10 mouse cellular contexts compared by ENCODE assay signal in genomic region chr6:66964222-66964621, GRCm38 (mm10).
DNase-seq lines count a peak whose midpoint lies in the region; ATAC-seq and TF ChIP-seq lines count a peak whose summit lies in the region.
"Had no signal": no experiment of that assay in that cellular context is flagged by ENCODE, and none has a peak within 500 bp of the region (broad histone marks: within the 10 kb centered on the region; RNA-seq: fewer than 3 reads in every experiment).

No protein-coding gene starts in this region.

- TF ChIP-seq CTCF in intestine, postnatal 0 days (IDR thresholded peaks at IDR 0.05; ENCODE audit: low read depth), result no peak

- peak; percentile 41 for ATAC-seq in intestine, embryonic 16.5 days
- no peak for ATAC-seq in intestine, embryonic 15.5 days
- peak; percentile 55; the same call in 1 of the 2 replicates for ATAC-seq in intestine, postnatal 0 days
- peak; percentile 81 for ATAC-seq in neural tube, embryonic 12.5 days (ENCODE audit: low FRiP score, low read depth)

- DNase-seq in embryo, embryonic 10.5 days (ENCODE audit: low spot score), result peak; percentile 68
- DNase-seq in gastrocnemius, postnatal 10 days, result no peak
- DNase-seq in urinary bladder, adult 18-20 months (ENCODE audit: low spot score in 2 of 2), result no peak
- DNase-seq in left cerebral cortex, adult 11 months (ENCODE audit: low spot score), result no peak

- no peak overlapping the region for H3K27ac ChIP-seq in intestine, embryonic 16.5 days (ENCODE audit: low read length)
- no peak overlapping the region for H3K27ac ChIP-seq in intestine, embryonic 15.5 days
- no peak overlapping the region for H3K27ac ChIP-seq in intestine, postnatal 0 days (ENCODE audit: low read depth, low read length)
- no peak overlapping the region for H3K27ac ChIP-seq in neural tube, embryonic 12.5 days

- peaks cover 42% of the 10 kb centered on the region for H3K4me1 ChIP-seq in intestine, embryonic 16.5 days (ENCODE audit: control insufficient read depth, insufficient read depth, low read length)
- H3K4me1 ChIP-seq in intestine, embryonic 15.5 days (replicated peaks), result peaks cover 15% of the 10 kb centered on the region; the same call in 1 of the 2 replicates
- H3K4me1 ChIP-seq in intestine, postnatal 0 days (replicated peaks; ENCODE audit: control insufficient read depth, insufficient read depth, low read length), result no peaks in the 10 kb centered on the region; the same call in 1 of the 2 replicates
- H3K4me1 ChIP-seq in neural tube, embryonic 12.5 days, result peaks cover 11% of the 10 kb centered on the region; the same call in 1 of the 2 replicates

- H3K9ac ChIP-seq in intestine, embryonic 16.5 days (ENCODE audit: low read depth, low read length), result no peak overlapping the region
- no peak overlapping the region for H3K9ac ChIP-seq in intestine, embryonic 15.5 days
- no peak overlapping the region for H3K9ac ChIP-seq in intestine, postnatal 0 days (ENCODE audit: low read depth, low read length)
- H3K9ac ChIP-seq in neural tube, embryonic 12.5 days, result no peak overlapping the region

- no peaks in the 10 kb centered on the region for H3K27me3 ChIP-seq in intestine, embryonic 16.5 days (replicated peaks; ENCODE audit: control insufficient read depth, insufficient read depth, low read length)
- no peaks in the 10 kb centered on the region for H3K27me3 ChIP-seq in intestine, embryonic 15.5 days (replicated peaks)
- H3K27me3 ChIP-seq in intestine, postnatal 0 days (replicated peaks; ENCODE audit: control insufficient read depth, insufficient read depth, low read length), result no peaks in the 10 kb centered on the region
- H3K27me3 ChIP-seq in neural tube, embryonic 12.5 days (replicated peaks), result no peaks in the 10 kb centered on the region

- 64% methylated on average over 4 of the region's 4 CpGs for WGBS in intestine, embryonic 16.5 days
- whole genome bisulfite sequencing in intestine, embryonic 15.5 days, result 76% methylated on average over 4 of the region's 4 CpGs
- WGBS in intestine, postnatal 0 days, result 51% methylated on average over 4 of the region's 4 CpGs
- 28% methylated on average over 4 of the region's 4 CpGs for WGBS in neural tube, embryonic 12.5 days

- H3K4me3 ChIP-seq in intestine, embryonic 16.5 days (ENCODE audit: low read length), result no peak overlapping the region
- no peak overlapping the region for H3K4me3 ChIP-seq in intestine, embryonic 15.5 days (replicated peaks)
- no peak overlapping the region for H3K4me3 ChIP-seq in intestine, postnatal 0 days (ENCODE audit: low read depth, low read length)
- no peak overlapping the region for H3K4me3 ChIP-seq in neural tube, embryonic 12.5 days
- H3K4me3 ChIP-seq: erythroblast, embryonic 14.5 days had no signal

- H3K36me3 ChIP-seq in intestine, embryonic 16.5 days (ENCODE audit: control insufficient read depth, insufficient read depth, low read length), result no peaks in the 10 kb centered on the region
- H3K36me3 ChIP-seq in intestine, embryonic 15.5 days, result no peaks in the 10 kb centered on the region
- H3K36me3 ChIP-seq in intestine, postnatal 0 days (ENCODE audit: control insufficient read depth, insufficient read depth), result peaks cover 6% of the 10 kb centered on the region; the same call in 1 of the 2 replicates
- H3K36me3 ChIP-seq in neural tube, embryonic 12.5 days, result no peaks in the 10 kb centered on the region
- H3K36me3 ChIP-seq: G1E had no signal

- no peaks in the 10 kb centered on the region for H3K9me3 ChIP-seq in intestine, embryonic 16.5 days (ENCODE audit: control insufficient read depth, low read length)
- H3K9me3 ChIP-seq in intestine, embryonic 15.5 days, result no peaks in the 10 kb centered on the region
- H3K9me3 ChIP-seq in intestine, postnatal 0 days (ENCODE audit: control insufficient read depth), result no peaks in the 10 kb centered on the region
- H3K9me3 ChIP-seq in neural tube, embryonic 12.5 days, result no peaks in the 10 kb centered on the region
- H3K9me3 ChIP-seq: G1E had no signal

- no peak overlapping the region for H3K4me2 ChIP-seq in intestine, embryonic 16.5 days (ENCODE audit: low read depth, low read length)
- no peak overlapping the region for H3K4me2 ChIP-seq in intestine, embryonic 15.5 days (replicated peaks)
- H3K4me2 ChIP-seq in intestine, postnatal 0 days (replicated peaks; ENCODE audit: low read depth), result no peak overlapping the region
- H3K4me2 ChIP-seq in neural tube, embryonic 12.5 days (replicated peaks), result no peak overlapping the region
